Mouse (Mus musculus) megakaryocyte-erythroid progenitor cell, adult 5-6 weeks (primary cell): ENCODE measurements around the gene 1700080O16Rik. TPM values are rescaled to one million over a fixed set of nuclear protein-coding genes. Genes with fewer than 3 reads are reported as not detected.

Experiments
- ATAC-seq: replicated peaks from 2 replicates; pipeline ENCODE4 v1.8.0; 2016; ENCODE audit warnings: mild to moderate bottlenecking, inconsistent platforms; ENCODE audit not compliant: severe bottlenecking, poor library complexity, low FRiP score, low TSS enrichment
- total RNA-seq, 2 experiments: library from RNA; stranded (forward) in 1 of 2; stranded (reverse) in 1 of 2; fragments of 200-1000, 215-1000 nt in 1 of 2; fragments of >200 nt in 1 of 2; fragmentation: Nextera tagmentation in 1 of 2; gene quantifications; 2 replicates each; pipeline ENCODE4 v1.2.3; 2014 to 2017

The 1700080O16Rik gene
- total RNA-seq (2014; fragmentation: Nextera tagmentation) (not detected in 2 replicates), total RNA-seq (2017) (not detected in 2 replicates)

GRCm38 (mm10) chrX:51972672-51973071, at the start of gene 1700080O16Rik:
Gene 1700080O16Rik (minus strand): TSS chrX:51972772.
- no peak for ATAC-seq

- ATAC-seq: no peak
Observed at GRCm38 (mm10) chrX:52017660-52018059, 45.1 kb upstream of the 1700080O16Rik start.

GRCm38 (mm10) chrX:52000072-52000471, 27.5 kb upstream of the 1700080O16Rik start:
- no peak for ATAC-seq

- no peak for ATAC-seq
Observed at GRCm38 (mm10) chrX:51999426-51999825, 26.9 kb upstream of the 1700080O16Rik start.

- ATAC-seq: no peak
Observed at GRCm38 (mm10) chrX:51976361-51976760, 3.8 kb upstream of the 1700080O16Rik start.

GRCm38 (mm10) chrX:51974618-51975017, 2.0 kb upstream of the 1700080O16Rik start:
- no peak for ATAC-seq

- no peak for ATAC-seq
Observed at GRCm38 (mm10) chrX:51948071-51948470, 24.5 kb downstream of the 1700080O16Rik start.

- no peak for ATAC-seq
Observed at GRCm38 (mm10) chrX:51938076-51938475, 34.5 kb downstream of the 1700080O16Rik start.

GRCm38 (mm10) chrX:51919091-51919490, 53.5 kb downstream of the 1700080O16Rik start:
- ATAC-seq: no peak

Other genes with a start within 250 kb of the 1700080O16Rik start
- not detected in 2 replicates for gene Usp26, start 171.5 kb downstream of the 1700080O16Rik start, total RNA-seq (2014; fragmentation: Nextera tagmentation)
- gene Usp26, start 171.5 kb downstream of the 1700080O16Rik start, total RNA-seq (2017): not detected in 2 replicates
- 16.1 and 20.4 TPM in 2 replicates for gene Gpc4, start 192.5 kb upstream of the 1700080O16Rik start, total RNA-seq (2014; fragmentation: Nextera tagmentation)
- 3.5 and 5.6 TPM in 2 replicates for gene Gpc4, start 192.5 kb upstream of the 1700080O16Rik start, total RNA-seq (2017)